Mouse (Mus musculus) T-helper 1 cell (primary cell): ENCODE data around the gene Lman1l.

Experiments used
- in situ Hi-C: fragments of 300-600 bp; cut with MboI, MseI; formaldehyde crosslinking; loops from one replicate; pipeline ENCODE4 v1.15.1; 2025; ENCODE audit warnings: high pct_unique_total_duplicates

Gene Lman1l

GRCm38 (mm10) chr9:57625674-57626500 lies 5.3 kb upstream of the Lman1l start:
- in situ Hi-C loops: no loop called here

- in situ Hi-C loops: no loop called here
Observed at GRCm38 (mm10) chr9:57624295-57624694, 3.7 kb upstream of the Lman1l start.

GRCm38 (mm10) chr9:57618854-57619253 lies 1.7 kb downstream of the Lman1l start:
- in situ Hi-C loops: no loop called here

GRCm38 (mm10) chr9:57617556-57618169 lies 2.9 kb downstream of the Lman1l start:
- in situ Hi-C loops: no loop called here

- in situ Hi-C loops: no loop called here
Observed at GRCm38 (mm10) chr9:57614786-57615185, 5.8 kb downstream of the Lman1l start.

GRCm38 (mm10) chr9:57613975-57614374 lies 6.6 kb downstream of the Lman1l start:
- in situ Hi-C loops: no loop called here

- in situ Hi-C loops: no loop called here
Observed at GRCm38 (mm10) chr9:57612587-57612986, 8.0 kb downstream of the Lman1l start.

GRCm38 (mm10) chr9:57610359-57610826 lies 10.2 kb downstream of the Lman1l start:
- in situ Hi-C loops: no loop called here

- in situ Hi-C loops: no loop called here
Observed at GRCm38 (mm10) chr9:57609803-57610202, 10.8 kb downstream of the Lman1l start.

- in situ Hi-C loops: no loop called here
Observed at GRCm38 (mm10) chr9:57606139-57606851, 14.3 kb downstream of the Lman1l start, which contains the start of gene Cplx3. Cplx3 (minus strand) TSS chr9:57606281.

- in situ Hi-C loops: no loop called here
Observed at GRCm38 (mm10) chr9:57605503-57605902, 15.1 kb downstream of the Lman1l start.

- in situ Hi-C loops: no loop called here
Observed at GRCm38 (mm10) chr9:57604875-57605274, 15.7 kb downstream of the Lman1l start.

GRCm38 (mm10) chr9:57602098-57602497 lies 18.5 kb downstream of the Lman1l start:
- in situ Hi-C loops: no loop called here

- in situ Hi-C loops: no loop called here
Observed at GRCm38 (mm10) chr9:57601353-57601706, 19.2 kb downstream of the Lman1l start.

- in situ Hi-C loops: no loop called here
Observed at GRCm38 (mm10) chr9:57600620-57601352, 19.8 kb downstream of the Lman1l start.

- in situ Hi-C loops: no loop called here
Observed at GRCm38 (mm10) chr9:57598851-57599563, 21.6 kb downstream of the Lman1l start.

GRCm38 (mm10) chr9:57597929-57598382 lies 22.6 kb downstream of the Lman1l start:
- in situ Hi-C loops: no loop called here

- in situ Hi-C loops: no loop called here
Observed at GRCm38 (mm10) chr9:57597265-57597664, 23.3 kb downstream of the Lman1l start.

- in situ Hi-C loops: no loop called here
Observed at GRCm38 (mm10) chr9:57594174-57594509, 26.4 kb downstream of the Lman1l start.

GRCm38 (mm10) chr9:57593454-57594173 lies 27.0 kb downstream of the Lman1l start:
- in situ Hi-C loops: no loop called here
